Mouse (Mus musculus) liver, postnatal 0 days (tissue): Measurements from ENCODE around the gene Hdac10.

Experiments
- CTCF ChIP-seq: sonication (generic); IDR thresholded peaks from 2 replicates; pipeline ENCODE4 v1.5.1; 2016; ENCODE audit warnings: antibody characterized with exemption, low read depth
- EP300 ChIP-seq: IDR thresholded peaks from 2 replicates; pipeline ENCODE4 v1.6.1; 2016; ENCODE audit warnings: antibody characterized with exemption, low read depth, mild to moderate bottlenecking

GRCm38 (mm10) chr15:89136461-89137155 is 8.1 kb upstream of the Hdac10 start:
- TF ChIP-seq CTCF: no peak
- no peak for TF ChIP-seq EP300
